In the genomic region with DNA sequence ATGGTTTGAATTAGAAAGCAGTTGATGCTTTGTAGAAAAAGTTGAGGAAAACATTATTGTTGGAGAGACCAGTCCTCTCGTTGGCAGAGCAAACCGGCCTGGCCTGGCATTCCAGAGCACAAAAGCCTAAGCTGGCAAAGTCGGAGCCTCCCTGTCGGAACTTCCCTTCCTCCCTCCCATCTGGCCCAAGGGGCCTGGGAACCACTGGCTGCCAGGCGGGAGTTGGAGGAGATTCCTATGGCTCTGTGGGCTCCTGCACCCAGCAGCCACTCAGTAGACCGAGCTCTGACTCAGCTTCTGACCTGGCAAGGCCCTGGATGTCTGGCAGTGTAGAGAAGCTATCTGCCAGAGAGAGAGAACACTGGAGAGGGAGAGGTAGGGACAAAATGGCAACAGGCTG, we compare ENCODE assay signal across 9 mouse cellular contexts. TPM values are rescaled to one million over a fixed set of nuclear protein-coding genes. Genes with fewer than 3 reads are reported as not detected.
DNase-seq lines count a peak whose midpoint lies in the region; ATAC-seq and TF ChIP-seq lines count a peak whose summit lies in the region.
"Had no signal": no experiment of that assay in that cellular context is flagged by ENCODE, and none has a peak within 500 bp of the region (broad histone marks: within the 10 kb centered on the region; RNA-seq: fewer than 3 reads in every experiment).

No protein-coding gene starts in this region.

- TF ChIP-seq CTCF in intestine, postnatal 0 days (IDR thresholded peaks at IDR 0.05; ENCODE audit: low read depth) = no peak

- no peak overlapping the region for H3K9ac ChIP-seq in heart, embryonic 12.5 days
- H3K9ac ChIP-seq in intestine, postnatal 0 days (ENCODE audit: low read depth, low read length) = no peak overlapping the region

- ATAC-seq in heart, embryonic 12.5 days (ENCODE audit: insufficient number of reproducible peaks, low FRiP score) = no peak
- ATAC-seq in intestine, postnatal 0 days = no peak
- ATAC-seq: inflammation-experienced regulatory T-cells, adult 6 months had no signal

- H3K27ac ChIP-seq in heart, embryonic 12.5 days (ENCODE audit: poor library complexity, severe bottlenecking) = no peak overlapping the region
- H3K27ac ChIP-seq in intestine, postnatal 0 days (ENCODE audit: low read depth, low read length) = no peak overlapping the region

- H3K4me2 ChIP-seq in heart, embryonic 12.5 days = no peak overlapping the region
- H3K4me2 ChIP-seq in intestine, postnatal 0 days (replicated peaks; ENCODE audit: low read depth) = no peak overlapping the region

- peak; percentile 62 to 83 for DNase-seq in heart, adult 18-20 months
- peak; percentile 35 for DNase-seq in brain, adult 2 months (ENCODE audit: low read depth, low spot score)
- peak; percentile 37 to 49 for DNase-seq in gastrocnemius, postnatal 36 days
- DNase-seq in left cerebral cortex, postnatal 25 days (ENCODE audit: low spot score in 2 of 2) = peak; percentile 13 to 55
- DNase-seq in thymus, postnatal 4 days = no peak
- no peak for DNase-seq in urinary bladder, adult 2 months (ENCODE audit: low spot score)

- peaks cover 41% of the 10 kb centered on the region for H3K4me1 ChIP-seq in heart, embryonic 12.5 days (replicated peaks)
- H3K4me1 ChIP-seq in intestine, postnatal 0 days (replicated peaks; ENCODE audit: control insufficient read depth, insufficient read depth, low read length) = no peaks in the 10 kb centered on the region

- intact Hi-C loops in gastrocnemius, postnatal 36 days (cut with DNase I) = no loop called here
- intact Hi-C loops in left cerebral cortex, postnatal 25 days (cut with DNase I) = no loop called here

- no peaks in the 10 kb centered on the region for H3K36me3 ChIP-seq in heart, embryonic 12.5 days
- no peaks in the 10 kb centered on the region for H3K36me3 ChIP-seq in intestine, postnatal 0 days (ENCODE audit: control insufficient read depth, insufficient read depth)

- no peaks in the 10 kb centered on the region for H3K9me3 ChIP-seq in heart, embryonic 12.5 days (replicated peaks)
- H3K9me3 ChIP-seq in intestine, postnatal 0 days (ENCODE audit: control insufficient read depth) = no peaks in the 10 kb centered on the region

- H3K27me3 ChIP-seq in heart, embryonic 12.5 days (replicated peaks) = peaks cover 12% of the 10 kb centered on the region; the same call in 1 of the 2 replicates
- H3K27me3 ChIP-seq in intestine, postnatal 0 days (replicated peaks; ENCODE audit: control insufficient read depth, insufficient read depth, low read length) = no peaks in the 10 kb centered on the region; the same call in 1 of the 2 replicates

- 72% methylated on average over 6 of the region's 6 CpGs for WGBS in heart, embryonic 12.5 days
- WGBS in intestine, postnatal 0 days = 81% methylated on average over 6 of the region's 6 CpGs

- no peak overlapping the region for H3K4me3 ChIP-seq in heart, embryonic 12.5 days
- no peak overlapping the region for H3K4me3 ChIP-seq in intestine, postnatal 0 days (ENCODE audit: low read depth, low read length)

RNA-seq across cellular contexts. Expression of gene Lif, which starts 34.3 kb away (rescaled TPM):
- total RNA-seq in heart, adult 18-20 months (2021) = under 1 TPM; 0.10 TPM
- polyA plus RNA-seq in heart, embryonic 12.5 days (2016; fragmentation: Nextera tagmentation; extraction: Ambion mirVana) = 0.24 and 0.63 TPM in 2 replicates
- total RNA-seq in gastrocnemius, postnatal 36 days (2021) = under 1 TPM; 0.13 to 0.52 TPM
- under 1 TPM; 0.23 to 0.25 TPM for total RNA-seq in left cerebral cortex, postnatal 25 days (2021)
- 0.92 and 1.2 TPM in 2 replicates for polyA plus RNA-seq in intestine, postnatal 0 days (2015; fragmentation: Nextera tagmentation; extraction: Ambion mirVana)
- 2.5 and 2.8 TPM in 2 replicates for polyA plus RNA-seq in urinary bladder, adult 2 months (2012; rRNA removed)

RNA-seq across cellular contexts. Expression of gene Osm, which starts 55.4 kb away (rescaled TPM):
- total RNA-seq in heart, adult 18-20 months (2021) = under 1 TPM in 1 of 2 experiments, not detected in 1; 0.15 TPM
- not detected in 2 replicates for polyA plus RNA-seq in heart, embryonic 12.5 days (2016; fragmentation: Nextera tagmentation; extraction: Ambion mirVana)
- total RNA-seq in gastrocnemius, postnatal 36 days (2021) = not detected
- total RNA-seq in left cerebral cortex, postnatal 25 days (2021) = under 1 TPM in 1 of 2 experiments, not detected in 1; 0.16 TPM
- polyA plus RNA-seq in intestine, postnatal 0 days (2015; fragmentation: Nextera tagmentation; extraction: Ambion mirVana) = 0.08 and 0.20 TPM in 2 replicates
- 0.28 and 0.39 TPM in 2 replicates for polyA plus RNA-seq in urinary bladder, adult 2 months (2012; rRNA removed)

Comparison
In these comparisons a context has a peak if more than half of its experiments do, and no peak if none do; other contexts are left out.
1. DNase-seq: peak in heart, adult 18-20 months (2 of 2), brain, adult 2 months (single experiment), gastrocnemius, postnatal 36 days (2 of 2) and left cerebral cortex, postnatal 25 days (2 of 2); none in thymus, postnatal 4 days (single experiment) and urinary bladder, adult 2 months (single experiment).